Mouse (Mus musculus): ENCODE results near the gene Gm42906.

Gm42906 gene

GRCm38 (mm10) chr5:151111080-151111871, 316.7 kb downstream of the Gm42906 start:
- no peak for DNase-seq (ENCODE audit: low read depth, low spot score)

GRCm38 (mm10) chr5:151110461-151110908, 317.5 kb downstream of the Gm42906 start:
- DNase-seq (ENCODE audit: low read depth, low spot score) = no peak

GRCm38 (mm10) chr5:151109822-151110221, 318.1 kb downstream of the Gm42906 start:
- no peak for DNase-seq (ENCODE audit: low read depth, low spot score)

GRCm38 (mm10) chr5:151108955-151109354, 319.0 kb downstream of the Gm42906 start:
- no peak for DNase-seq (ENCODE audit: low read depth, low spot score)

GRCm38 (mm10) chr5:151108291-151108897, 319.6 kb downstream of the Gm42906 start:
- DNase-seq (ENCODE audit: low read depth, low spot score) = no peak

GRCm38 (mm10) chr5:151106841-151107240, 321.1 kb downstream of the Gm42906 start:
- no peak for DNase-seq (ENCODE audit: low read depth, low spot score)

- DNase-seq (ENCODE audit: low read depth, low spot score) = no peak
Observed at GRCm38 (mm10) chr5:151105054-151105971, 322.6 kb downstream of the Gm42906 start.

GRCm38 (mm10) chr5:151104354-151105053, 323.5 kb downstream of the Gm42906 start:
- no peak for DNase-seq (ENCODE audit: low read depth, low spot score)

GRCm38 (mm10) chr5:151103284-151103683, 324.7 kb downstream of the Gm42906 start:
- DNase-seq (ENCODE audit: low read depth, low spot score) = no peak

- no peak for DNase-seq (ENCODE audit: low read depth, low spot score)
Observed at GRCm38 (mm10) chr5:151102262-151102661, 325.7 kb downstream of the Gm42906 start.

- no peak for DNase-seq (ENCODE audit: low read depth, low spot score)
Observed at GRCm38 (mm10) chr5:151096012-151096411, 332.0 kb downstream of the Gm42906 start.

- no peak for DNase-seq (ENCODE audit: low read depth, low spot score)
Observed at GRCm38 (mm10) chr5:151092886-151093665, 334.9 kb downstream of the Gm42906 start.

- DNase-seq (ENCODE audit: low read depth, low spot score) = no peak
Observed at GRCm38 (mm10) chr5:151090996-151091395, 337.0 kb downstream of the Gm42906 start.

GRCm38 (mm10) chr5:151089201-151089600, 338.8 kb downstream of the Gm42906 start:
- DNase-seq (ENCODE audit: low read depth, low spot score) = no peak

GRCm38 (mm10) chr5:151086425-151087202, 341.3 kb downstream of the Gm42906 start:
- no peak for DNase-seq (ENCODE audit: low read depth, low spot score)

- DNase-seq (ENCODE audit: low read depth, low spot score) = no peak
Observed at GRCm38 (mm10) chr5:151085749-151086148, 342.2 kb downstream of the Gm42906 start.

- no peak for DNase-seq (ENCODE audit: low read depth, low spot score)
Observed at GRCm38 (mm10) chr5:151080276-151080675, 347.7 kb downstream of the Gm42906 start.

GRCm38 (mm10) chr5:151077953-151078352, 350.0 kb downstream of the Gm42906 start:
- DNase-seq (ENCODE audit: low read depth, low spot score) = no peak

GRCm38 (mm10) chr5:151076917-151077316, 351.0 kb downstream of the Gm42906 start:
- DNase-seq (ENCODE audit: low read depth, low spot score) = no peak

GRCm38 (mm10) chr5:151074282-151074681, 353.7 kb downstream of the Gm42906 start:
- no peak for DNase-seq (ENCODE audit: low read depth, low spot score)

Measured in CD4-positive helper T cell, adult 2 months (primary cell).